Mouse (Mus musculus) macrophage (primary cell): Measurements from ENCODE around the gene Myo9b. TPM values are rescaled to one million over a fixed set of nuclear protein-coding genes. Genes with fewer than 3 reads are reported as not detected.

ENCODE experiments used
- polyA plus RNA-seq: library from polyadenylated mRNA; stranded (reverse); fragments of 250-400 nt; gene quantifications from 3 replicates; pipeline ENCODE4 v1.2.4, GENCODE M21; 2018; ENCODE audit warnings: inconsistent platforms

Gene Myo9b
- polyA plus RNA-seq, 1 experiment from 2014 or later, result 105 TPM

Other genes starting within 250 kb of the Myo9b start
- 38.3 to 72.4 TPM (median 41.3 TPM) in 3 replicates for gene Haus8, start 220 bp downstream of the Myo9b start, polyA plus RNA-seq
- 88.4 to 157 TPM (median 128 TPM) in 3 replicates for gene Use1, start 94.1 kb downstream of the Myo9b start, polyA plus RNA-seq
- gene Ocel1, start 98.6 kb downstream of the Myo9b start, polyA plus RNA-seq, result 10.2 to 15.8 TPM (median 13.3 TPM) in 3 replicates
- gene Nr2f6, start 109.2 kb downstream of the Myo9b start, polyA plus RNA-seq, result 3.7 to 12.5 TPM (median 11.6 TPM) in 3 replicates
- gene Ushbp1, start 123.1 kb downstream of the Myo9b start, polyA plus RNA-seq, result not detected in 3 replicates
- gene Babam1, start 124.1 kb downstream of the Myo9b start, polyA plus RNA-seq, result 69.5 to 91.2 TPM (median 74.0 TPM) in 3 replicates
- 0.33 to 1.1 TPM in 2 of 3 replicates, not detected in the other for gene Ankle1, start 133.3 kb downstream of the Myo9b start, polyA plus RNA-seq
- 3.6 to 9.9 TPM (median 9.8 TPM) in 3 replicates for gene Abhd8, start 190.9 kb downstream of the Myo9b start, polyA plus RNA-seq
- gene Mrpl34, start 192.2 kb downstream of the Myo9b start, polyA plus RNA-seq, result 46.4 to 67.5 TPM (median 63.1 TPM) in 3 replicates
- gene Dda1, start 196.5 kb downstream of the Myo9b start, polyA plus RNA-seq, result 36.3 to 50.7 TPM (median 38.5 TPM) in 3 replicates
- 3.4 to 7.2 TPM (median 6.4 TPM) in 3 replicates for gene Ano8, start 213.2 kb downstream of the Myo9b start, polyA plus RNA-seq
- 4.0 to 12.7 TPM (median 11.4 TPM) in 3 replicates for gene Gtpbp3, start 215.4 kb downstream of the Myo9b start, polyA plus RNA-seq
- 0.28 to 0.96 TPM in 2 of 3 replicates, not detected in the other for gene Plvap, start 239.0 kb downstream of the Myo9b start, polyA plus RNA-seq